Mouse (Mus musculus): Measurements from ENCODE around the gene Ecel1. TPM values are rescaled to one million over a fixed set of nuclear protein-coding genes. Genes with fewer than 3 reads are reported as not detected.
A peak's percentile ranks its signal among the peaks of the same experiment; 100 is the strongest.

The Ecel1 gene
- total and polyA plus RNA-seq, 2 experiments, result not detected

DNA sequence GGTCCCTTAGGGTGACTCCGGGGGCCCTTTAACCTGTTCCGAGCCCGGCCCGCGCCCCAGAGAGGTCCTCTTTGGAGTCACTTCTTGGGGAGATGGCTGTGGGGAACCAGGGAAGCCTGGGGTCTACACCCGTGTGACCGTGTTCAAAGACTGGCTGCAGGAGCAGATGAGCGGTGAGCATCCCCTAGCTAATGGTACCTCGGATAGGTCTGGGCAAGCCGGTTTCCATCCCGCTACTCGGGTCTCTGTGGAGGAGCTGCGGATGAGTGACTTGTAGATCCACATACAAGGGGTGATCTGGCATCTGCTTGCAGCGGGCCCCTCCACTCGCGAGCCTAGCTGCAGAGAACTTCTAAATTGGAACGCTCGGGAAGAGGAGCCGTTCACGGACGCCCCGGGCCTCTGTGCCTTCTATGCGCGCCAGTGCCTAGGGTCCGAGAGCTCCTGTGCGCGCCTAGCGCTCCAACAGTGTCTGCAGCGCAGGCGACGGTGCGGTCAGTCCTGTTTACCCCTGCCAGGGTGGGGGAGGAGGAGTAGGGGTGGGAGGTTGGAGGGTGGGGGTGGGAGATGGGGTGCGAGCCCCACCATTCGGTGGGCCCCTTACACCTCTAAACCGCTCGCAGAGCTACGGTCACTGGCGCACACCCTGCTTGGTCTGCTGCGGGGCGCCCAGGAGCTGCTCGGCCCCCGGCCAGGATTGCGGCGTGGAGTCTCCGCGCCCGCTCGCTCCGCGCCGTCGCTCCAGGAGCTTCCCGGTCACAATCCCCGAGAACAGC, 30.1 kb upstream of the Ecel1 start:
- TF ChIP-seq POLR2A (IDR thresholded peaks at IDR 0.05; ENCODE audit: extremely low read depth, insufficient read depth, low read length), result no peak
- TF ChIP-seq CTCF (IDR thresholded peaks at IDR 0.05; ENCODE audit: low read depth, low read length), result no peak
- no peak overlapping the region for H3K27ac ChIP-seq (replicated peaks; ENCODE audit: insufficient read depth, low read depth, low read length)
- H3K4me3 ChIP-seq (ENCODE audit: insufficient read depth, low read depth, low read length), result peak overlapping the region; percentile 69
- H3K9ac ChIP-seq (ENCODE audit: low read depth, low read length), result peak overlapping the region; percentile 76
- H3K27me3 ChIP-seq (ENCODE audit: control insufficient read depth, insufficient read depth, low read length), result peaks cover 12% of the 10 kb centered on the region; the same call in 1 of the 2 replicates
- peaks cover 5% of the 10 kb centered on the region; the same call in 1 of the 2 replicates for H3K4me1 ChIP-seq (ENCODE audit: control insufficient read depth, insufficient read depth, low read length)
- no peaks in the 10 kb centered on the region for H3K36me3 ChIP-seq (ENCODE audit: control insufficient read depth, insufficient read depth, low read length)
- 4% methylated on average over 51 of the region's 54 CpGs for WGBS
- H3K79me2 ChIP-seq (ENCODE audit: control insufficient read depth, insufficient read depth, low read length), result no peaks in the 10 kb centered on the region
- no peak for DNase-seq (ENCODE audit: extremely low read depth, low read depth, low spot score)

DNA sequence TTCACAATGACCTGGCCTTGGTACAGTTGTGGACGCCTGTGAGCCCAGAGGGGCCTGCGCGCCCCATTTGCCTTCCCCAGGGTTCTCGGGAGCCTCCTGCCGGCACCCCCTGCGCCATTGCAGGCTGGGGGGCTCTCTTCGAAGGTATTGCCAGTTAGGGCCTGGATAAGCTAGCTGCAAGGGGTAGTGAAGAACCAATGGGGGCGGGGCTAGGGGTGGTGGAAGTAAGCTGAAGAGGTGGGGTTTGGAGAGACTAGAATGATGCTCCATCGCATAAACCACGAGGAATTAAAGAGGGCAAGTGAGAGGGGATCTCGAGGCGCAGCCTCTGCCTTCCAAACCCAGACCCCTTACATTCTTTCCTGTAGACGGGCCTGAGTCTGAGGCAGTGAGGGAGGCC, 29.2 kb upstream of the Ecel1 start:
- H3K27ac ChIP-seq (replicated peaks; ENCODE audit: insufficient read depth, low read depth, low read length), result no peak overlapping the region
- TF ChIP-seq CTCF (IDR thresholded peaks at IDR 0.05; ENCODE audit: low read depth, low read length), result no peak
- no peak for TF ChIP-seq POLR2A (IDR thresholded peaks at IDR 0.05; ENCODE audit: extremely low read depth, insufficient read depth, low read length)
- no peak overlapping the region for H3K9ac ChIP-seq (ENCODE audit: low read depth, low read length)
- 28% methylated on average over 13 of the region's 13 CpGs for WGBS
- H3K4me1 ChIP-seq (ENCODE audit: control insufficient read depth, insufficient read depth, low read length), result peaks cover 5% of the 10 kb centered on the region; the same call in 1 of the 2 replicates
- H3K27me3 ChIP-seq (ENCODE audit: control insufficient read depth, insufficient read depth, low read length), result peaks cover 12% of the 10 kb centered on the region; the same call in 1 of the 2 replicates
- DNase-seq (ENCODE audit: extremely low read depth, low read depth, low spot score), result no peak
- no peaks in the 10 kb centered on the region for H3K79me2 ChIP-seq (ENCODE audit: control insufficient read depth, insufficient read depth, low read length)
- H3K4me3 ChIP-seq (ENCODE audit: insufficient read depth, low read depth, low read length), result no peak overlapping the region
- no peaks in the 10 kb centered on the region for H3K36me3 ChIP-seq (ENCODE audit: control insufficient read depth, insufficient read depth, low read length)

DNA sequence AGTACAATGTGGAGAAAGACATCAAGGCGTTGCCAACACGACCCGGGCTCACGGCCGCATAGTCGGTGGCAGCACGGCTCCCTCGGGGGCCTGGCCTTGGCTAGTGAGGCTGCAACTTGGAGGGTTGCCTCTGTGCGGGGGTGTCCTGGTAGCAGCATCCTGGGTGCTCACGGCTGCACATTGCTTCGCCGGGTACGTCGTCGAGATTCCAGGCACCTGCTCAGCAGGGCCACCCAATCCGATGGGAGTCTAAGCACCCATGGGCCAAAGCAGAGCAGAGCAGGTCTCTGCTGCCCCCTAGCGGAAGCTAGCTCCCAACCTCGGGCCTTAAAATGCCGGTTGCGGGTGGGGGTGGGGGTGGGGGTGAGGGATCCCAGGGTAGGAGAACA, 28.4 kb upstream of the Ecel1 start:
- WGBS, result 11% methylated on average over 20 of the region's 20 CpGs

DNA sequence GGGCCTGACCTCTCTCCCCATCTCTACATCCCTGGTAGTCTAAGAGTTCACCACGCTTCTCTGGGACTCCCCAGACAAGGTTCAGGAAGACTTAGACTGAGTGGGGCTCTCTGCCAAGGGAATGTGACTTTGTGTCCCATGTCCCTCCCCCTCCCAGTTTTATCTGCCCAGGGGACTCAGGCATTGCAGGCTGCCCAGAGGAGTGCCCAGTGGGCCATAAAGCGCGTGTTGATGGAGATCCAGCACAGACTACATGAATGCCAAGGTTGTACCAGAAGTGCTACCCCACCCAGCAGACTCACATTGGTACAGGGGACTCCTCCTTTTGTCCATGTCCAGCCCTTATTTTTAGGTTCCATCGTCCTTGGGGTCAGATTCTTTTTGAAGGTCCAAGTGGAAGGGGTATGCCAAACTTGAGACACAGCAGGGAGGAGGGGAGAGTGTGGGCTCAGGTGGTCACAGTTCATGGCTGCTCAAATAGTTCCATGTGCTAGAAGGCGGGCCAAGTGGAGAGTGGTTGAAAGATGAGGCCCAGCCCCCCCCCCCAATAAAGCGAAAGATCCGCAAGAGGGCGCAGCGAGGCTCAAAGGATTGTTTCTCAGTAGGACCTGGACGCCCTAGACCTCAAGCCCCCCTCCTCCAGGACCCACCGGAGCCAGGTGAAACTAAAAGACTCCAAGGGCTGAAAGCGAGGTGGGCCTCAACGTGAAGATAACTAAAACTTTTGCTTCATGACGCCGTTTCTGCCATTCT, 27.9 kb upstream of the Ecel1 start:
- WGBS, result 28% methylated on average over 15 of the region's 15 CpGs
- peaks cover 12% of the 10 kb centered on the region; the same call in 1 of the 2 replicates for H3K27me3 ChIP-seq (ENCODE audit: control insufficient read depth, insufficient read depth, low read length)
- H3K27ac ChIP-seq (replicated peaks; ENCODE audit: insufficient read depth, low read depth, low read length), result no peak overlapping the region
- H3K4me3 ChIP-seq (ENCODE audit: insufficient read depth, low read depth, low read length), result no peak overlapping the region
- no peaks in the 10 kb centered on the region for H3K36me3 ChIP-seq (ENCODE audit: control insufficient read depth, insufficient read depth, low read length)
- no peak overlapping the region for H3K9ac ChIP-seq (ENCODE audit: low read depth, low read length)
- TF ChIP-seq POLR2A (IDR thresholded peaks at IDR 0.05; ENCODE audit: extremely low read depth, insufficient read depth, low read length), result no peak
- H3K79me2 ChIP-seq (ENCODE audit: control insufficient read depth, insufficient read depth, low read length), result no peaks in the 10 kb centered on the region
- H3K4me1 ChIP-seq (ENCODE audit: control insufficient read depth, insufficient read depth, low read length), result peaks cover 5% of the 10 kb centered on the region; the same call in 1 of the 2 replicates
- DNase-seq (ENCODE audit: extremely low read depth, low read depth, low spot score), result no peak

More for the DNA sequence above, 28.4 kb upstream of the Ecel1 start:
- Histone ChIP-seq H3K79me2 (ENCODE audit: control insufficient read depth, insufficient read depth, low read length) (no peaks in the 10 kb centered on the region), H3K27me3 (ENCODE audit: control insufficient read depth, insufficient read depth, low read length) (peaks cover 12% of the 10 kb centered on the region; the same call in 1 of the 2 replicates), H3K9ac (ENCODE audit: low read depth, low read length) (no peak overlapping the region), H3K4me1 (ENCODE audit: control insufficient read depth, insufficient read depth, low read length) (peaks cover 5% of the 10 kb centered on the region; the same call in 1 of the 2 replicates), H3K36me3 (ENCODE audit: control insufficient read depth, insufficient read depth, low read length) (no peaks in the 10 kb centered on the region), H3K4me3 (ENCODE audit: insufficient read depth, low read depth, low read length) (no peak overlapping the region), H3K27ac (replicated peaks; ENCODE audit: insufficient read depth, low read depth, low read length) (no peak overlapping the region)
- peak; percentile 92 for TF ChIP-seq CTCF (IDR thresholded peaks at IDR 0.05; ENCODE audit: low read depth, low read length)
- no peak for TF ChIP-seq POLR2A (IDR thresholded peaks at IDR 0.05; ENCODE audit: extremely low read depth, insufficient read depth, low read length)
- peak; percentile 41 for DNase-seq (ENCODE audit: extremely low read depth, low read depth, low spot score)

DNA sequence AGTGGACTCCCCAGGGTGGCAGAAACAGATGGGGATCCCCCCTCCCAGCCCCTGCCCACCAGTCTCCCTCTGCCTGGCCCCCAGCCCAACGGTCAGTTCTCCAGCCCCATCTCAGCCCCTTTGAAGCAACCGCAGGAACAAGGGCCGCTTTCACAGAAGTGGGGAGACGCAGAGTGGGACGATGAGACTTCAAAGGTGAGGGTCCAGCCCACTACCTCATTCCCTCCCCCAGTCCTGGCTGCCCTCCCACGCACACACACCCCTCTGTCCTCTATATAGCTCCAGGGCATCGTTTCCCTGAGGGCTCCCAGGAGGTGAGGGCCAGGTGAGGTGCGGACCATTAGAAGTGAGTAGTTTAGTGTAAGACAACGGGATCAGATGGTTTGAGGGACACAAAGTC, 26.7 kb upstream of the Ecel1 start, which contains the start of gene Prss56:
Gene Prss56 (plus strand): TSS at position 301 of the 400 bp plus-strand sequence.
- no peak for DNase-seq (ENCODE audit: extremely low read depth, low read depth, low spot score)
- H3K27me3 ChIP-seq (ENCODE audit: control insufficient read depth, insufficient read depth, low read length), result peaks cover 12% of the 10 kb centered on the region; the same call in 1 of the 2 replicates
- H3K4me3 ChIP-seq (ENCODE audit: insufficient read depth, low read depth, low read length), result no peak within 1 kb of the TSS
- 66% methylated on average over 9 of the region's 9 CpGs for WGBS
- no peaks in the 10 kb centered on the region for H3K79me2 ChIP-seq (ENCODE audit: control insufficient read depth, insufficient read depth, low read length)
- H3K4me1 ChIP-seq (ENCODE audit: control insufficient read depth, insufficient read depth, low read length), result peaks cover 5% of the 10 kb centered on the region; the same call in 1 of the 2 replicates
- H3K36me3 ChIP-seq (ENCODE audit: control insufficient read depth, insufficient read depth, low read length), result no peaks in the 10 kb centered on the region
- H3K9ac ChIP-seq (ENCODE audit: low read depth, low read length), result no peak within 1 kb of the TSS
- TF ChIP-seq CTCF (IDR thresholded peaks at IDR 0.05; ENCODE audit: low read depth, low read length) (no peak), POLR2A (IDR thresholded peaks at IDR 0.05; ENCODE audit: extremely low read depth, insufficient read depth, low read length) (no peak)
- no peak within 1 kb of the TSS for H3K27ac ChIP-seq (replicated peaks; ENCODE audit: insufficient read depth, low read depth, low read length)

Data from liver, adult 2 months (tissue).